Mouse (Mus musculus): ENCODE measurements at regions not wholly inside any gene's neighbourhood (a gene's known extent, or its start where the extent isn't known, plus 50 kb on each side); places are given as distances from the start of the nearest gene placed in this dataset.

DNA sequence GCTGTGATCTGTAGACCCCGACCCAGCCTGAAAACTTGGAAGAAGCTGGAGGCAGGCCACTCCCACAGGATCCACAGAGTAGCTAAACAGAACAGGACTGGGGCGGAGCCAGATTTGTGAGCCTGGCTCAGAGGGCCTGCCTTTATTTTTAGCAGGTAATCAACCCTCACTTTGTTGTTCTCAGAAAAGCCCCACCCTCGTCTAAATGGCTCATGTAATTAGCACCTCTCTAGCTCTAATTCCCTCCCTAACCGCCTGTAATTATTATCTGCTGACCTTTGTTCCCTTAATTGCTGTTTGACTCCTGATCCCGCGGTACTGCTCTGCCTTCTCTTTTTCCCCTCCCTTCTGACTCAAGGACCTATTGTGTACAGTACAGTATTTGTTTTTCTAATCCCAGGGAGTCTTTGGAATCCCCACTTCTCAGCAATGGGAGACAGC, 95.6 kb upstream of the Bdnf start:
- no peak for DNase-seq

DNA sequence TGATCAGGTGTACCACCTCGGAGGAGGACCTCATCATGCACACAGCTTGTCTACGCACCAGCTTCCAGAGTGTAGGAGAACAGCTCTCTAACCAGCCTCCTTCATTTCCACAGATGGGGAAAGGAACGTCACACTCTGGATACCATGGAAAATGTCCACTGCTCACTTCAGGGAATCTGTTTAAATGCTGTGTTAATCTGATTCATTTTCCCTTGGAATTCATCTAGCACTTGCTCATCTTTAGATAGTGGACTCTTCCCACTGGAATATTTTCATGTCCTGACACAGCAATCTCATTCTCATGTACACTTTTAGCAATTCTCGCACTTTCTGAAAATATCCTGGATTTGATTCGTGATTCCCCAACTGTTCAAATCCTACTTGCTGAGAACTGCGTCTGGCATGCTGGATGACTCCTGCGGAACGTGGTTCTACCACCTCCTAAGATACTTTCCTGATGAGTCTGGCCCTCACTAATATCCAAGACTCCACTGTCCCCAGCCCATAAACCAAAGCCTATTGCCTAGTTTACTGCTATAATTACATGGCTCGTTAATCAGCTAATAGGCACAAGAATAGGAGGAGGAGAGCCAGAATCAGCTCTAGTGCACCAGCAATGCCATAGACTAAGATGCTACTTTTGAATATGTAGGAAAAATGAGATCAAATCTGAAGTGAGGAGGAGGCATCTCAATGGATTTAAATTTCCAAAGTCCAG, 56.0 kb upstream of the Bdnf start:
- no peak for DNase-seq

DNA sequence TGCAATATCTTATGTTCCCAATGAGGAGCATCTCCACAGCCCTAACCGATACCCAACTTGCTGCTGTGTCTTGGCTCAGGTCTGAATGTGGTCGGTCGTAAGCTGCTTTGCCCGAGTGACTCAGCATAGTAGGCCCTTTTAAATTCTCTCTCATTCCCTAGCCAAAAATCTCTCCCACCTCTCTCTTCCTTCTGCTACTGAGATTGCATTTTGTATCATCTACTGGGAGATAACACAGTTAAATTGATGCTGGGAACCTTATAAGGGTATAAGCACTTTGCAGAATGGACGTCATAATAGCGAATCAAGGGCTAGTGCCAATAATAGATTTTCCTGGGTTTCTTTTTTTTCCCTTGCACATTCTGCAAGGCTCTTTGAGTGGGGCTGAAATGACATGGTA, 54.8 kb upstream of the Bdnf start:
- DNase-seq = no peak

DNA sequence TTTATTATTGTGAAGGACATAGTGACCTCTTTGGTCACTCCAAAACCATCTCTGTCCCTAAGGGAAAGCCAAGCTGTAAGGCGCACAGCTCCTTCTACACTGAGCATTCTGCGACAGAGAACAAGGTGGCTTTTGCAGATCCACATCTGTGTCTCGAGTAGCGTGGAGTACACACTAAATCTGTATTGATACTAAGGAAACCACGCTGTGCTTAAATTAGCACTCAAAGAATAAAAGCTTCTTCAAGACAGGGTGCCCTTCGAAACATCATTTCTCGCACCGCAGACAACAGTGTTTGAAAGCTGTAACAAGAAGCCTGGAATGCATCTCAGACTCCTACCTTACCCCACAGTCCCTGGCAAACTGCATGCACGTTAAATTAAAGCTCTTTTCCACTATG, 52.9 kb upstream of the Bdnf start:
- DNase-seq = no peak

All from heart, adult 11 months (tissue).